In the genomic region with DNA sequence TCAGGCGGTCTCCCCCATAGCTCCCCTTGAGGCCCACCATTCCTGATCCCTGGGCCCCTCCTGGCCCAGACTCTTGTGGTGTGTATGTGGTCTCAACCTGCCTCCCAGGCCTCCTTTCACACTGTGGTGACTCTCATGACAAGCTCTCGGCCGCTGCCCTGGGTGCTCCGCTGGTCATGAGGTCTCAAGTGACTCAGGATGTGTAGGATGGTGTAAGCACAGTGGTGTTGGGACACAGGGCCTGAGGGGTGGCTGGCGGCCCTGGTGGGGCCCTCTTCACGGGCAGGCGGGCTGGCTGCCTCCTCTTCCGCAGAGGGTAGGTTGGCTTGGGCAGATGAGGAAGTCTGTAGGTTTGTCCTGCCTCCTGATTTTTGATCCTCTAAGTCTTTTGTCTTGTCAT, we compare ENCODE assay signal across 12 mouse cellular contexts.
A peak's percentile ranks its signal among the peaks of the same experiment; 100 is the strongest.
DNase-seq lines count a peak whose midpoint lies in the region; ATAC-seq lines count a peak whose summit lies in the region.
"Had no signal": no experiment of that assay in that cellular context is flagged by ENCODE, and none has a peak within 500 bp of the region (broad histone marks: within the 10 kb centered on the region; RNA-seq: fewer than 3 reads in every experiment).

No protein-coding gene starts in this region.

- peak; percentile 1 to 6 for DNase-seq in spleen, postnatal 36 days (ENCODE audit: low spot score in 2 of 2)
- DNase-seq in spleen, adult 12 weeks (ENCODE audit: low spot score): no peak
- peak; percentile 16 for DNase-seq in lung, postnatal 10 days
- no peak for DNase-seq in embryo, embryonic 10.5 days (ENCODE audit: low spot score)
- DNase-seq in layer of hippocampus, postnatal 36 days: no peak
- DNase-seq in adrenal gland, postnatal 4 days (ENCODE audit: low spot score in 2 of 2): no peak
- no peak for DNase-seq in cerebellum, postnatal 10 days
- DNase-seq: cerebellum, adult 8-10 months; heart, postnatal 36 days; kidney, adult 2 months had no signal

- ATAC-seq in common myeloid progenitor, adult 5-6 weeks (replicated peaks; ENCODE audit: low read depth, poor library complexity, severe bottlenecking): peak; percentile 57
- ATAC-seq: forebrain, embryonic 16.5 days had no signal

Comparison
In these comparisons a context has a peak if more than half of its experiments do, and no peak if none do; other contexts are left out.
1. DNase-seq: peak in spleen, postnatal 36 days (2 of 2) and lung, postnatal 10 days (single experiment); none in spleen, adult 12 weeks (single experiment), embryo, embryonic 10.5 days (single experiment), layer of hippocampus, postnatal 36 days (0 of 2), adrenal gland, postnatal 4 days (0 of 2) and cerebellum, postnatal 10 days (0 of 2).